Mouse (Mus musculus): ENCODE data around the gene Eya2. TPM values are rescaled to one million over a fixed set of nuclear protein-coding genes. Genes with fewer than 3 reads are reported as not detected.
A peak's percentile ranks its signal among the peaks of the same experiment; 100 is the strongest.

Eya2 gene
- polyA plus RNA-seq, 1 experiment from 2014 or later, result 41.9 TPM

DNA sequence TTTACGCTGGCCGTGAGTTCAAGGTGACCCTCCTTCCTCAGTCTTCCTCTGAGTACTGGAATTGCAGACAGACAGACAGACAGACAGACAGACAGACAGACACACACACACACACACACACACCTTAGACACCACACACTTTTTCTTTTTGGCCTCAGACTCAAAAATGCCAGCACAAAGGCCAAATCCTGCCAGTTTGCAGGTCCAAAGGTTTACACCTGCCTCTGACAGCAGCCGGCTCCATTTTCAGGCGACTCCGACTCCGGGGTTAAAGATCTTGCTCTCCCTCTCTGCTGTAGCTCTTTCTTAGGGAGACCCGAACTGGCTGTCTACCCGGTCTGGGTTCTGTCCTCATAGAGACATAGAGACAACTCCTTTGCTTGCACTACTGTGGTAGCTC, 30.7 kb upstream of the Eya2 start:
- Histone ChIP-seq H3K27ac (replicated peaks) (0 out of 2 replicates have a peak overlapping the region, but pooled peaks have one; percentile 35), H3K36me3 (replicated peaks) (no peaks in the 10 kb centered on the region), H3K4me1 (peaks cover 60% of the 10 kb centered on the region), H3K9me3 (no peaks in the 10 kb centered on the region), H3K4me3 (no peak overlapping the region), H3K27me3 (replicated peaks; ENCODE audit: low read depth, poor library complexity, severe bottlenecking) (peaks cover 53% of the 10 kb centered on the region)
- WGBS, result 62% methylated on average over 8 of the region's 8 CpGs
- no peak for DNase-seq (ENCODE audit: low spot score)

DNA sequence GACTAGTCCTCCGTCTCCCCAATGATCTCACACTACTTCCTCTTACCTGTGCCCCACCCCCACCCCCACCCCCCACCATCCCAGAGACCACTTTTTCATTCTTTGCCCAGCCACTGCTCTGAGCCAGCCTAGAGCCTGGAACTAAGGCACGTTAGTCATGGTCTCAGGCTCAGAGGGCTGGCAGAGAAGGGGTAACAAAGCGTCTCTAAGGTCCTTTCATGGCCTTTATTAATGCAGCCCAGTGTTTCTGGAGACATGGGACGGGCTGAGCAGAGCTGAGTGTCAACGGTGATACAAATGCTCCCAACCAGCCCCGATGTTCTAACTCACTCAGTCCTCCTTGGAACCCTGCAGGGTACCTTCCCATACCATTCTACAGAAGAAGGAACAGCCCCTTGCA, 30.2 kb upstream of the Eya2 start:
- no peaks in the 10 kb centered on the region for H3K36me3 ChIP-seq (replicated peaks)
- no peak for DNase-seq (ENCODE audit: low spot score)
- no peaks in the 10 kb centered on the region for H3K9me3 ChIP-seq
- H3K4me1 ChIP-seq, result peaks cover 56% of the 10 kb centered on the region
- peak overlapping the region; percentile 35; the same call in 1 of the 2 replicates for H3K27ac ChIP-seq (replicated peaks)
- H3K27me3 ChIP-seq (replicated peaks; ENCODE audit: low read depth, poor library complexity, severe bottlenecking), result peaks cover 49% of the 10 kb centered on the region
- 28% methylated on average over 6 of the region's 6 CpGs for WGBS
- H3K4me3 ChIP-seq, result no peak overlapping the region

DNA sequence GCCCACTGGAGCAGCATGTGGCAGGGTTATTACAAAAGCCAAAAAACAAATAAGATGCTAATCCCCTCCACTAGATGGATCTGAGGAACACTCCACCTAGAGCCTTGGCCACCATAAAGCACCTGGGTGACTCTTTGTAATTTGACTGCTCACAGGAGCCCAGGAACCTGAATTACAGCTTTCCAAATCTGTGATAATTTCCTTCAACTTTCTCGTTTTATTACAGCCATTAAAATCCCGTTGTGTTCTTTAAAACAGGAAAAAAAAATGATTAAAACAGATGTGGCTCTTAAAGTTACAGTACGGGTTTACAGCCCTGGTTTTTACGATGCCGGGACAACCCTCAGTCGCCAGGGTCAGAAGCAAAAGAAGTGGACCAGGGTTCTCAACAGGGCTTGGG, 27.9 kb upstream of the Eya2 start:
- Histone ChIP-seq H3K27ac (replicated peaks) (no peak overlapping the region), H3K27me3 (replicated peaks; ENCODE audit: low read depth, poor library complexity, severe bottlenecking) (peaks cover 40% of the 10 kb centered on the region), H3K4me1 (peaks cover 58% of the 10 kb centered on the region), H3K36me3 (replicated peaks) (no peaks in the 10 kb centered on the region), H3K4me3 (no peak overlapping the region), H3K9me3 (no peaks in the 10 kb centered on the region)
- 88% methylated on average over 6 of the region's 6 CpGs for WGBS
- no peak for DNase-seq (ENCODE audit: low spot score)

DNA sequence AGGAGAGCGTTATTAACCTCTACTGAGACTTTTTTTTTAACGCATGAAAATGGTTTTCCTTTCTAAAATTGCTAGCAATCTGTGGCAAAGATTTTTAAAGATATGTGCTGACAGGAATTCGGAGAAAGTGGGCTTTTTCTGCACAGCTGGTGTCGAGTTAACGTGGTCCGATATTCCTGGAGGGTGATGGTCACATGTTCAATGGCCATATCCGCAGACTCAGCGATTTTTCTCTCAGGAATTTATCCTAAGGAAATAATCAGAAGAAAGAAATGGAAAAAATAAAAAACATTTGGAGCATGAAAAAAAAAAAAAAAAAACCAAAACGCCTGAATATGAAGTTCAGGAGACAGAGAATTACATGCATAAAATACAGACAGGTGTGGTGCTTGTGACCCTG, 27.0 kb upstream of the Eya2 start:
- Histone ChIP-seq H3K27ac (replicated peaks) (no peak overlapping the region), H3K4me1 (peaks cover 57% of the 10 kb centered on the region), H3K4me3 (no peak overlapping the region), H3K9me3 (no peaks in the 10 kb centered on the region), H3K27me3 (replicated peaks; ENCODE audit: low read depth, poor library complexity, severe bottlenecking) (peaks cover 31% of the 10 kb centered on the region), H3K36me3 (replicated peaks) (no peaks in the 10 kb centered on the region)
- DNase-seq (ENCODE audit: low spot score), result no peak
- WGBS, result 76% methylated on average over 9 of the region's 9 CpGs

DNA sequence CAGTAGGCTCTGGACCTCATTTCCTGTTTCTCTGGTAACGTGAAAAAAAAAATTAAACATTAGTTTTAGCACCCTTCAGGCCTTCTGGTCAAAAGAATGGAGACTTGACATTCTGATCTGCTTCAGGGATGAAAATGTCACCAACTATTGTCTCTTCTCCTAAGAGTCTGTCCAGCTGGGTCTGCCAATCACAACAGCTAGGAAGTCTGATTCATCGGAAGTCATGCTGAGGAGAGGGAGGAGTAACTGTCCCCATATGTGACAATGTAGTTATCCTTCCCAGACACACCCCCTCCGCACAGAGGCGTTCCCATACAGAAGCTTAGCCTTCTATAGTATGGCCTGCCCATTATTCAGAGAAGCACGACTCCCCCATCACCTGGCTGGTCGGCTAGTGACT, 25.9 kb upstream of the Eya2 start:
- no peak overlapping the region for H3K27ac ChIP-seq (replicated peaks)
- H3K9me3 ChIP-seq, result no peaks in the 10 kb centered on the region
- H3K36me3 ChIP-seq (replicated peaks), result no peaks in the 10 kb centered on the region
- WGBS, result 64% methylated on average over 6 of the region's 6 CpGs
- H3K4me3 ChIP-seq, result no peak overlapping the region
- DNase-seq (ENCODE audit: low spot score), result no peak
- peaks cover 47% of the 10 kb centered on the region for H3K4me1 ChIP-seq
- peaks cover 20% of the 10 kb centered on the region for H3K27me3 ChIP-seq (replicated peaks; ENCODE audit: low read depth, poor library complexity, severe bottlenecking)

DNA sequence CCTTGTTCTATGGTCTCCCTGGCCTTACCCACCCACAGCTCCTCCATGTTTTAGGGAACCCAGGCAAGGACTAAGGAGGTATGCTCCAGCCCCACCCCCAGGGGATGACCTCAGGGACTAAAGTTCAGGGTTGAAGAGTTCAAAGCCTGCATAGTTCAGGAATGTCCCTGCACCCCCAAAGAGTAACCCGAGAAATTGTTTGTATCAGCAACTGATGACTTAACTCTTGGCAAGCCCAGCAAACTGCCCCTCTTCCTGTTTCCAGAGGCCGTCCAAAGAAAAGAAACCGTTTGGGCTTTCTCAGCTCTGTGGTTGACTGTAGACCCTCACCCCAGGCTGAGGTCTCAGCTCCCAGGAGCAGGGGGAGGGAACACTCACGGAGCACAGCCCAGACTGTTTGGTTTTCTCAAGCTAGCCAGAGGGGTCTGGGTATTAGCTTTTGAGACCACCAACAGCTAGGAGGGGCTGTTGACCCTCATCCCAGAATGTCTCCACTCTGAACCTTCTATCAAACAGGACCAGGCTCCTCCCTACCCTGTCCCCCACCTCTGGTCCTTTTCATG, 23.5 kb upstream of the Eya2 start:
- Histone ChIP-seq H3K4me1 (peaks cover 31% of the 10 kb centered on the region), H3K4me3 (no peak overlapping the region), H3K27me3 (replicated peaks; ENCODE audit: low read depth, poor library complexity, severe bottlenecking) (no peaks in the 10 kb centered on the region), H3K9me3 (no peaks in the 10 kb centered on the region), H3K36me3 (replicated peaks) (no peaks in the 10 kb centered on the region), H3K27ac (replicated peaks) (peak overlapping the region; percentile 55)
- peak; percentile 31 for DNase-seq (ENCODE audit: low spot score)
- 31% methylated on average over 4 of the region's 4 CpGs for WGBS

DNA sequence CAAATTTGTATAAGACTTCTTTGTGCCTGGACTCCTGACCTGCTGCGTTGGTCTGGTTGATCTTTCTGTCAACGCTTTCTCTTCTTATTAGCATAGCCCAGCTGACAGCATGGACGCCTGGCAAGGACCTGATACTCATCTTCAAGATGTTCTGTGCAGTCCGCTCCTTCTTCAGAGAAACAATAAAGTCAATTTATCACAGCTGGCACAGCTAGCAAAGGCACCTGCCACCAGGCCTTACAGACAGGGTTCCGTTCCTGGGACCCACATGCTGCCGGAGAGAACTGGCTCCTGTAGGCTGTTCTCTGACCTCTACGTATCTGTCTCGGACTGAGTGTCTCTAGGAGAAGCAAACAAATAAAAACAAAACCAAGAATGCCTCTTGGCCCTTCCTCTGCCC, 11.8 kb upstream of the Eya2 start:
- no peaks in the 10 kb centered on the region for H3K36me3 ChIP-seq (replicated peaks)
- H3K9me3 ChIP-seq, result no peaks in the 10 kb centered on the region
- no peak for DNase-seq (ENCODE audit: low spot score)
- H3K4me1 ChIP-seq, result peaks cover 32% of the 10 kb centered on the region
- peaks cover 10% of the 10 kb centered on the region for H3K27me3 ChIP-seq (replicated peaks; ENCODE audit: low read depth, poor library complexity, severe bottlenecking)
- WGBS, result 75% methylated on average over 8 of the region's 8 CpGs
- no peak overlapping the region for H3K4me3 ChIP-seq
- peak overlapping the region; percentile 74 for H3K27ac ChIP-seq (replicated peaks)

DNA sequence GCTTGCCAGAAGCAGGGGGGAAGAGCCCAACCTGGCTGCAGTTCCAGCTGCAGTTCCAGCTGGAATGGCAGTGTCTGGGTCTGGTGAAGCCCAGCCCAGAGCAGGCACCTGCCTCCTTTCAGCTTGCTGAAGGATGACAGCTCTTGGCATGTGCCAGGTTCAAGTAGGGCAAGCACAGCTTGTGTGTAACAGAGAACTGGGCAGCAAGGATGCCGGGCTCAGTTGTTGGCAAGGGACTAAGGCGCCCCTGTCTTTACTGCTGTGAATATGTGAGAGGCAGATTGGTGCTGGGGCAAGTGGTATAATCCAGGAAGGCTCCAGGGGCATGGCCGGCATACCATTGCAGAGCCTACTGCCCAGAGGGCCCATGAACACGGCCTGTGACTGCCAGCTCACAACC, 11.3 kb upstream of the Eya2 start:
- H3K27ac ChIP-seq (replicated peaks), result peak overlapping the region; percentile 74
- no peak overlapping the region for H3K4me3 ChIP-seq
- no peaks in the 10 kb centered on the region for H3K9me3 ChIP-seq
- H3K36me3 ChIP-seq (replicated peaks), result no peaks in the 10 kb centered on the region
- H3K4me1 ChIP-seq, result peaks cover 32% of the 10 kb centered on the region
- peaks cover 15% of the 10 kb centered on the region for H3K27me3 ChIP-seq (replicated peaks; ENCODE audit: low read depth, poor library complexity, severe bottlenecking)
- DNase-seq (ENCODE audit: low spot score), result no peak
- WGBS, result 65% methylated on average over 4 of the region's 4 CpGs

DNA sequence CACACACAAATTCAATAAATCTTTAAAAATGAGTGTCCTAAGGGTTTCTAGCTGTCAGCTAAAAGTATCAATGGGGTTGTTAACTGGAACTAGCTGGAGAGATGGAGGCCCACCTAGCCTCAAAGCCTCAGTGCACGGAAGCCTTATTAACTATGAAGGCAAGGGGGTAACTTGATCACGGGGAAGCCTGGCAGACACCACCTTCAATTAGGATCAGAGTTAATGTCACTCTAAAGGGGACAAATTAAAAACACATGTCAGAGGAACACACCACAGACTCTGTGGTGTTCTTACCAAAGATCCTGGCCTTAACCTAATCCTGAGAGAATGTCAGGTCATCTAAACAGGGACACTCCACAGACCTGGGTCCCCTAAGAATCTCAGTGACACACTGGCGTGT, 10.3 kb upstream of the Eya2 start:
- Histone ChIP-seq H3K27ac (replicated peaks) (peak overlapping the region; percentile 74), H3K27me3 (replicated peaks; ENCODE audit: low read depth, poor library complexity, severe bottlenecking) (peaks cover 20% of the 10 kb centered on the region), H3K4me3 (no peak overlapping the region), H3K36me3 (replicated peaks) (no peaks in the 10 kb centered on the region), H3K9me3 (no peaks in the 10 kb centered on the region), H3K4me1 (peaks cover 32% of the 10 kb centered on the region)
- WGBS, result 37% methylated on average over 3 of the region's 3 CpGs
- DNase-seq (ENCODE audit: low spot score), result peak; percentile 76

DNA sequence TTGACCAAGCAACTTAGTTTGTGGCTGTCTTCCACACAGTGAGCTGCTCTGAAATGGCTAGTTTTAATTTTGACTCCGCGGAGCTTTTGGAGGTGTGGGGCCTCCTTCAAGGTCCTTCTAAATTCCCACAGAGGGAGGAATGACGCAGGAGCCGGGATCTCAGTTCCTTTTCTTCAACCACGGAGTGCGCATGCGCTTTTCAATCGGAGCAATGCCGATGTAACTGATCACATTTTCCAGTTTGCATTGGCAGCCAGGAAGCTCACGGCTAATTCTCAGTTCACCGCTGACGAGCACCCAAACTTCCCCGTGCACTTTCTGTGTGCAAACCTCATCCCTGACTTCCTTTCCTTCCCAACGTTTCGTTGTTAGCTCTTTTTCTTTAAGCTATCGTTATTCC, 4.1 kb upstream of the Eya2 start:
- no peak overlapping the region for H3K4me3 ChIP-seq
- no peak overlapping the region for H3K27ac ChIP-seq (replicated peaks)
- no peaks in the 10 kb centered on the region for H3K36me3 ChIP-seq (replicated peaks)
- H3K4me1 ChIP-seq, result peaks cover 28% of the 10 kb centered on the region
- peaks cover 4% of the 10 kb centered on the region; the same call in 1 of the 2 replicates for H3K9me3 ChIP-seq
- DNase-seq (ENCODE audit: low spot score), result no peak
- H3K27me3 ChIP-seq (replicated peaks; ENCODE audit: low read depth, poor library complexity, severe bottlenecking), result peaks cover 52% of the 10 kb centered on the region
- 83% methylated on average over 16 of the region's 16 CpGs for WGBS

DNA sequence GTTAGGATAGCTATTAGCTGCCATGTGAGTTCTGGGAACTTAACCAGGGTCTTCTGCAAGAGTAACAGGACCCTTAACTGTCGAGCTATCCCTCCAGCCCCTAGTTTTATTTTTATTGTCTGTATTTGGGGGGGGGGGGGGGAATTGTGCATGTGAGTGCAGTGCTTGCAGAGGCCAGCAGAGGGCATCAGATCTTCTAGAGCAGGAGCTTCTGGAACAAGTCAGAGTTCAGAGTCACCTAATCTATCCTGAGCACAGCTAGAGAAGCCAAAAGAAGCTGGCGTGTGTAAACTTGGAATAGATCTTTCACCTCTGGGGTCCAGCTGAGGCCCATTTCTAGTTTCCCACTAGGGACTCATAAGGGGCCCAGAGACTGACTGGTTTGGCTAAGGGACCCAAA, 1.1 kb upstream of the Eya2 start:
- peaks cover 4% of the 10 kb centered on the region; the same call in 1 of the 2 replicates for H3K9me3 ChIP-seq
- WGBS, result 78% methylated on average over 2 of the region's 2 CpGs
- H3K27ac ChIP-seq (replicated peaks), result no peak overlapping the region
- H3K4me1 ChIP-seq, result peaks cover 57% of the 10 kb centered on the region
- DNase-seq (ENCODE audit: low spot score), result peak; percentile 43
- H3K36me3 ChIP-seq (replicated peaks), result no peaks in the 10 kb centered on the region
- no peak overlapping the region for H3K4me3 ChIP-seq
- H3K27me3 ChIP-seq (replicated peaks; ENCODE audit: low read depth, poor library complexity, severe bottlenecking), result peaks cover 58% of the 10 kb centered on the region

DNA sequence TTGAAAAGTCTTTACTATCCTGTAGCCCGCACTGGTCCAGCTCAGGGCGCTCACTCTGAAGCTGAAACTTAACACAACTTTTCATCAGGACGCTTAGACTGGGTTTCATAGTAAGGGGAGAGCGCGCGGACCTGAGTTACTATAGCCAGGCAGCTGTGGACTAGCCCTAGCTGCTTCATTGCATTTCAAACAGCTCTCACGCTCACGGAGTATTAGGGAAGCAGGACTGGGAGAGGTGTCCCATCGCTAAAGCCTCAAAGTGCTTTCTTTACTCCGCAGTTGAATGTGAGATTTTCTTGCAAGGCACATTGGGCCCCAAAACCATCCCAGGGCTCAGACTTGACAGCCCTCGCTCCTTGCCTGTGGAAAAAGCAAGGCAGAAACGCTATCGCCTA, 841 bp downstream of the Eya2 start:
- peaks cover 4% of the 10 kb centered on the region; the same call in 1 of the 2 replicates for H3K9me3 ChIP-seq
- peak overlapping the region; percentile 81 for H3K4me3 ChIP-seq
- DNase-seq (ENCODE audit: low spot score), result peak; percentile 56
- peaks cover 67% of the 10 kb centered on the region for H3K4me1 ChIP-seq
- peak overlapping the region; percentile 93 for H3K27ac ChIP-seq (replicated peaks)
- no peaks in the 10 kb centered on the region for H3K36me3 ChIP-seq (replicated peaks)
- WGBS, result 1% methylated on average over 13 of the region's 13 CpGs
- peaks cover 55% of the 10 kb centered on the region for H3K27me3 ChIP-seq (replicated peaks; ENCODE audit: low read depth, poor library complexity, severe bottlenecking)

DNA sequence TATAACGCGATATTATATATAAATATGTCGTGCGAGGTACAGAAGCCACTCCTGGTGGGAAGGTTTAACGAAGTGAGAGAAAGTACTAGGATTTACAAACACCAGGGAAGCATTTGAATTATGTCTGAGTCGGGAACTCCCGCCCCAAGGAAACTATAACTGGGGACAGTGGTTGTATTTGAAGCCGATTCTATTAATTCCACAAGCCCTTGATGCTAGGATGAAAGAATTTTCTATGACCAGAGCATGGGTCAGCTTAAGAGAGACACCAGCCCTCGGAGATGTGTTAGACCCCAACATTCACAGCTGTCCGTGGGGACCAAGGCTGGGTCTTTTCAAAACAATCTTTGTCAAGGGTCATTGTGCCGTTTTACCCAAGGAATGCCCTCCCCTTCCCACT, 1.3 kb downstream of the Eya2 start:
- peaks cover 4% of the 10 kb centered on the region; the same call in 1 of the 2 replicates for H3K9me3 ChIP-seq
- DNase-seq (ENCODE audit: low spot score), result peak; percentile 30
- H3K27me3 ChIP-seq (replicated peaks; ENCODE audit: low read depth, poor library complexity, severe bottlenecking), result peaks cover 55% of the 10 kb centered on the region
- peak overlapping the region; percentile 93; the same call in 1 of the 2 replicates for H3K27ac ChIP-seq (replicated peaks)
- H3K4me1 ChIP-seq, result peaks cover 71% of the 10 kb centered on the region
- WGBS, result 19% methylated on average over 11 of the region's 11 CpGs
- peak overlapping the region; percentile 81 for H3K4me3 ChIP-seq
- H3K36me3 ChIP-seq (replicated peaks), result no peaks in the 10 kb centered on the region
